Mouse (Mus musculus) MEL (cell line): ENCODE data around the gene Ddx6. TPM values are rescaled to one million over a fixed set of nuclear protein-coding genes. Genes with fewer than 3 reads are reported as not detected.
"Not testable (repeated sequence)": the region's sequence is repeated elsewhere in the genome, so short reads cannot be mapped to it uniquely, and the experiment has no call there.

Experiments used
- DNase-seq: peaks from one replicate; pipeline ENCODE4 v3.0.0; 2011; ENCODE audit warnings: low read depth, low spot score
- H3K27ac ChIP-seq: 2 replicates; pipeline ENCODE4 v1.5.1; 2012; ENCODE audit warnings: low read depth, mild to moderate bottlenecking, control low read depth, low read length, moderate library complexity; ENCODE audit not compliant: control insufficient read depth
- H3K27me3 ChIP-seq, 2 experiments: fragments of 150-350 bp in 1 of 2; sonication (generic) in 1 of 2; 2 replicates each; pipeline ENCODE4 v1.6.1; 2012; ENCODE audit warnings: low read length in 2 of 2, mild to moderate bottlenecking in 2 of 2, improper control_type of control experiment in 1 of 2, moderate library complexity in 1 of 2; ENCODE audit not compliant: insufficient read depth in 2 of 2, control insufficient read depth in 1 of 2
- H3K36me3 ChIP-seq, 2 experiments: 2 replicates each; pipeline ENCODE4 v1.6.1; 2012 to 2014; ENCODE audit warnings: low read length in 2 of 2, improper control_type of control experiment in 1 of 2, inconsistent platforms in 1 of 2, mild to moderate bottlenecking in 1 of 2; ENCODE audit not compliant: insufficient read depth in 2 of 2, control insufficient read depth in 1 of 2
- H3K4me1 ChIP-seq, 2 experiments: fragments of 150-350 bp in 1 of 2; sonication (generic) in 1 of 2; 2 replicates each; pipeline ENCODE4 v1.6.1; 2012; ENCODE audit warnings: low read length in 2 of 2, improper control_type of control experiment in 1 of 2, mild to moderate bottlenecking in 1 of 2; ENCODE audit not compliant: insufficient read depth in 2 of 2, control insufficient read depth in 1 of 2
- H3K4me3 ChIP-seq, 2 experiments: fragments of 150-350 bp in 1 of 2; sonication (generic) in 1 of 2; 2 replicates each; pipeline ENCODE4 v1.5.1; 2012; ENCODE audit warnings: low read depth in 2 of 2, low read length in 2 of 2, mild to moderate bottlenecking in 2 of 2, moderate library complexity in 2 of 2, control low read depth in 1 of 2, improper control_type of control experiment in 1 of 2; ENCODE audit not compliant: control insufficient read depth in 1 of 2, insufficient read depth in 1 of 2
- H3K79me2 ChIP-seq: 2 replicates; pipeline ENCODE4 v1.6.1; 2012; ENCODE audit warnings: mild to moderate bottlenecking, low read length, moderate library complexity; ENCODE audit not compliant: control insufficient read depth, poor library complexity, insufficient read depth
- H3K9ac ChIP-seq: 2 replicates; pipeline ENCODE4 v1.6.1; 2012; ENCODE audit warnings: low read depth, mild to moderate bottlenecking, control low read depth, low read length, moderate library complexity; ENCODE audit not compliant: control insufficient read depth, poor library complexity, severe bottlenecking
- H3K9me3 ChIP-seq: fragments of 150-350 bp; sonication (generic); replicated peaks from 2 replicates; pipeline ENCODE4 v1.6.1; 2012; ENCODE audit warnings: mild to moderate bottlenecking, low read length, improper control_type of control experiment, moderate library complexity; ENCODE audit not compliant: insufficient read depth
- CHD1 ChIP-seq: IDR thresholded peaks from 2 replicates; pipeline ENCODE4 v1.6.1; 2012; ENCODE audit warnings: low read depth, mild to moderate bottlenecking, inconsistent platforms, low read length, improper control_type of control experiment
- E2F4 ChIP-seq: IDR thresholded peaks from 2 replicates; pipeline ENCODE4 v1.6.1; 2011; ENCODE audit warnings: low read depth, low read length, improper control_type of control experiment, borderline replicate concordance
- HCFC1 ChIP-seq: IDR thresholded peaks from 2 replicates; pipeline ENCODE4 v1.6.1; 2012; ENCODE audit warnings: low read depth, mild to moderate bottlenecking, inconsistent platforms, low read length, improper control_type of control experiment, moderate library complexity
- MAX ChIP-seq: IDR thresholded peaks from 2 replicates; pipeline ENCODE4 v1.6.1; 2011; ENCODE audit warnings: low read length, improper control_type of control experiment
- MYC ChIP-seq: IDR thresholded peaks from 2 replicates; pipeline ENCODE4 v1.6.1; 2011; ENCODE audit warnings: low read depth, mild to moderate bottlenecking, low read length, improper control_type of control experiment, moderate library complexity
- POLR2A ChIP-seq, 2 experiments: IDR thresholded peaks; 2 replicates each; pipeline ENCODE4 v1.6.1; 2011 to 2012; ENCODE audit warnings: low read length in 2 of 2, mild to moderate bottlenecking in 2 of 2, control low read depth in 1 of 2, improper control_type of control experiment in 1 of 2, low read depth in 1 of 2, moderate library complexity in 1 of 2; ENCODE audit not compliant: control insufficient read depth in 1 of 2, insufficient read depth in 1 of 2, poor library complexity in 1 of 2
- POLR2AphosphoS5 ChIP-seq: IDR thresholded peaks from 2 replicates; pipeline ENCODE4 v1.6.1; 2012; ENCODE audit warnings: low read depth, borderline replicate concordance, mild to moderate bottlenecking, inconsistent platforms, low read length, moderate library complexity, mixed read lengths
- RCOR1 ChIP-seq: IDR thresholded peaks from 2 replicates; pipeline ENCODE4 v1.6.1; 2012; ENCODE audit warnings: low read depth, mild to moderate bottlenecking, inconsistent platforms, low read length, improper control_type of control experiment
- SIN3A ChIP-seq: IDR thresholded peaks from 2 replicates; pipeline ENCODE4 v1.6.1; 2012; ENCODE audit warnings: low read length, improper control_type of control experiment, inconsistent platforms
- SMC3 ChIP-seq: IDR thresholded peaks from 2 replicates; pipeline ENCODE4 v1.6.1; 2011; ENCODE audit warnings: low read depth, low read length, improper control_type of control experiment
- UBTF ChIP-seq: IDR thresholded peaks from 2 replicates; pipeline ENCODE4 v1.6.1; 2012; ENCODE audit warnings: low read depth, mild to moderate bottlenecking, inconsistent platforms, low read length, improper control_type of control experiment, moderate library complexity, borderline replicate concordance; ENCODE audit not compliant: insufficient read depth
- USF2 ChIP-seq, 2 experiments: IDR thresholded peaks; 2 replicates each; pipeline ENCODE4 v1.6.1; 2011 to 2012; ENCODE audit warnings: improper control_type of control experiment in 2 of 2, low read length in 2 of 2, borderline replicate concordance in 1 of 2, inconsistent platforms in 1 of 2, low read depth in 1 of 2, mild to moderate bottlenecking in 1 of 2; ENCODE audit not compliant: insufficient read depth in 1 of 2
- ZC3H11A ChIP-seq: IDR thresholded peaks from 2 replicates; pipeline ENCODE4 v1.6.1; 2012; ENCODE audit warnings: low read depth, mild to moderate bottlenecking, inconsistent platforms, low read length, improper control_type of control experiment
- ZMIZ1 ChIP-seq: IDR thresholded peaks from 2 replicates; pipeline ENCODE4 v1.6.1; 2012; ENCODE audit warnings: low read depth, mild to moderate bottlenecking, inconsistent platforms, low read length, improper control_type of control experiment, moderate library complexity
- ZNF384 ChIP-seq: IDR thresholded peaks from 2 replicates; pipeline ENCODE4 v1.6.1; 2012; ENCODE audit warnings: low read depth, mild to moderate bottlenecking, inconsistent platforms, low read length, improper control_type of control experiment
- polyA plus RNA-seq, 2 experiments: library from polyadenylated mRNA; stranded (reverse) in 1 of 2; unstranded in 1 of 2; fragments of >175 nt in 1 of 2; fragments of >200 nt in 1 of 2; gene quantifications; 2 replicates each; pipeline versions ENCODE4 v1.2.1 to v1.2.4; 2012; ENCODE audit warnings: low replicate concordance in 2 of 2, low read depth in 1 of 2; ENCODE audit not compliant: insufficient read length in 2 of 2, insufficient read depth in 1 of 2, missing spikeins in 1 of 2
- total RNA-seq: library from RNA; depleted of rRNA; stranded (reverse); fragments of 300-350 nt; gene quantifications from 2 replicates; pipeline ENCODE4 v1.2.3, GENCODE M21; 2012

The Ddx6 gene
- total and polyA plus RNA-seq, 3 experiments: 35.9 to 96.5 (median 41.9) TPM

GRCm38 (mm10) chr9:44626268-44626667 is 21.6 kb downstream of the Ddx6 start:
- Histone ChIP-seq H3K9ac (no peak overlapping the region), H3K27ac (no peak overlapping the region), H3K4me1 (no peaks in the 10 kb centered on the region; a peak in 1 of 4 replicates), H3K4me3 (no peak overlapping the region), H3K36me3 (peaks cover 0 to 77% of the 10 kb centered on the region in 2 experiments; a peak in 2 of 4 replicates), H3K9me3 (no peaks in the 10 kb centered on the region)
- no peak for DNase-seq
- TF ChIP-seq POLR2AphosphoS5 (no peak), RCOR1 (no peak), SMC3 (no peak), HCFC1 (no peak), ZMIZ1 (no peak), ZC3H11A (no peak), MYC (no peak), USF2 (IDR thresholded peaks at IDR 0.05; ENCODE audit: borderline replicate concordance in 1 of 2, insufficient read depth in 1 of 2, low read depth in 1 of 2, low read length in 2 of 2) (no peak), SIN3A (no peak), MAX (no peak), E2F4 (no peak), CHD1 (no peak)
- TF ChIP-seq, all 39 proteins: peak for 0
- H3K79me2 ChIP-seq: no peaks in the 10 kb centered on the region
- H3K27me3 ChIP-seq: no peaks in the 10 kb centered on the region

GRCm38 (mm10) chr9:44637551-44638169 is 33.0 kb downstream of the Ddx6 start:
- H3K27me3 ChIP-seq: no peaks in the 10 kb centered on the region
- no peaks in the 10 kb centered on the region for H3K79me2 ChIP-seq
- no peaks in the 10 kb centered on the region for H3K9me3 ChIP-seq
- no peaks in the 10 kb centered on the region for H3K4me1 ChIP-seq
- peak; percentile 43 for DNase-seq
- H3K9ac ChIP-seq: no peak overlapping the region
- H3K27ac ChIP-seq: no peak overlapping the region
- TF ChIP-seq UBTF (no peak), POLR2A (IDR thresholded peaks at IDR 0.05; ENCODE audit: control insufficient read depth in 1 of 2, insufficient read depth in 1 of 2, low read depth in 1 of 2, low read length in 2 of 2, poor library complexity in 1 of 2) (peak in 1 of 2 experiments; percentile 11; a peak in 1 of 4 replicates), ZNF384 (no peak)
- TF ChIP-seq, all 39 proteins: peak for 1
- Histone ChIP-seq H3K36me3 (peaks cover 0 to 37% of the 10 kb centered on the region in 2 experiments; a peak in 2 of 4 replicates), H3K4me3 (no peak overlapping the region)

- H3K9me3 ChIP-seq, DNase-seq, H3K27ac ChIP-seq, H3K27me3 ChIP-seq, H3K4me1 ChIP-seq, H3K9ac ChIP-seq, H3K4me3 ChIP-seq, H3K79me2 ChIP-seq: not testable (repeated sequence)
- H3K36me3 ChIP-seq: peaks cover 0 to 29% of the 10 kb centered on the region in 2 experiments; a peak in 2 of 4 replicates
Measured at GRCm38 (mm10) chr9:44638726-44639125, 34.0 kb downstream of the Ddx6 start.

- H3K4me1 ChIP-seq, H3K27me3 ChIP-seq, H3K27ac ChIP-seq, H3K79me2 ChIP-seq, H3K9ac ChIP-seq, H3K9me3 ChIP-seq, H3K4me3 ChIP-seq, DNase-seq: not testable (repeated sequence)
- peaks cover 0 to 18% of the 10 kb centered on the region in 2 experiments; a peak in 2 of 4 replicates for H3K36me3 ChIP-seq
Measured at GRCm38 (mm10) chr9:44640028-44640427, 35.3 kb downstream of the Ddx6 start.
